Mouse (Mus musculus) right cerebral cortex, postnatal 14 days (tissue): ENCODE measurements around the gene Ppp1r3e.

Source experiments
- DNase-seq: peaks from one replicate; pipeline ENCODE4 v3.0.0; 2022

The Ppp1r3e gene

GRCm38 (mm10) chr14:54876539-54877047 lies 757 bp downstream of the Ppp1r3e start:
- DNase-seq = peak; percentile 88

- no peak for DNase-seq
These were observed 1.4 kb downstream of the Ppp1r3e start for GRCm38 (mm10) chr14:54875844-54876538.

- DNase-seq = no peak
These were observed 3.2 kb downstream of the Ppp1r3e start for GRCm38 (mm10) chr14:54874165-54874564.

GRCm38 (mm10) chr14:54870861-54871260 lies 6.5 kb downstream of the Ppp1r3e start, which contains the start of gene Homez:
Homez (minus strand) TSS chr14:54870961.
- DNase-seq = no peak

- DNase-seq = no peak
These were observed 9.3 kb downstream of the Ppp1r3e start for GRCm38 (mm10) chr14:54868026-54868425.

- no peak for DNase-seq
These were observed 10.4 kb downstream of the Ppp1r3e start for GRCm38 (mm10) chr14:54866936-54867335.

GRCm38 (mm10) chr14:54866268-54866667 lies 11.1 kb downstream of the Ppp1r3e start:
- DNase-seq = no peak

- DNase-seq = no peak
These were observed 11.7 kb downstream of the Ppp1r3e start for GRCm38 (mm10) chr14:54865626-54866025.

GRCm38 (mm10) chr14:54864313-54865036 lies 12.9 kb downstream of the Ppp1r3e start:
- DNase-seq = no peak

- DNase-seq = peak; percentile 92
These were observed 13.6 kb downstream of the Ppp1r3e start for GRCm38 (mm10) chr14:54863501-54864312.

- peak; percentile 72 for DNase-seq
These were observed 16.8 kb downstream of the Ppp1r3e start for GRCm38 (mm10) chr14:54860511-54860910.

- DNase-seq = no peak
These were observed 19.5 kb downstream of the Ppp1r3e start for GRCm38 (mm10) chr14:54857891-54858290.

GRCm38 (mm10) chr14:54856703-54857102 lies 20.6 kb downstream of the Ppp1r3e start:
- no peak for DNase-seq

GRCm38 (mm10) chr14:54855726-54856125 lies 21.6 kb downstream of the Ppp1r3e start:
- no peak for DNase-seq

GRCm38 (mm10) chr14:54843461-54843860 lies 33.9 kb downstream of the Ppp1r3e start:
- no peak for DNase-seq

- no peak for DNase-seq
These were observed 53.6 kb downstream of the Ppp1r3e start for GRCm38 (mm10) chr14:54823716-54824115.
